Mouse (Mus musculus) thymus, adult 2 months (tissue): ENCODE data around the gene Pard6b.
"Not testable (repeated sequence)": the region's sequence is repeated elsewhere in the genome, so short reads cannot be mapped to it uniquely, and the experiment has no call there.

ENCODE experiments used
- CTCF ChIP-seq: fragments of 200-500 bp; IDR thresholded peaks from 2 replicates; pipeline ENCODE4 v1.5.1; 2012; ENCODE audit warnings: mild to moderate bottlenecking, control low read depth, low read length, moderate library complexity, borderline replicate concordance; ENCODE audit not compliant: control insufficient read depth, poor library complexity, insufficient read depth; ENCODE audit errors: extremely low read depth
- POLR2A ChIP-seq: fragments of 200-500 bp; IDR thresholded peaks from 2 replicates; pipeline ENCODE4 v1.6.1; 2012; ENCODE audit warnings: mild to moderate bottlenecking, low read length, control low read depth, moderate library complexity; ENCODE audit not compliant: control insufficient read depth, poor library complexity, insufficient read depth; ENCODE audit errors: extremely low read depth

GRCm38 (mm10) chr2:168057876-168058275 lies 22.9 kb upstream of the Pard6b start:
- TF ChIP-seq CTCF, POLR2A: not testable (repeated sequence)
